Mouse (Mus musculus): ENCODE data around the gene Atp13a3. TPM values are rescaled to one million over a fixed set of nuclear protein-coding genes. Genes with fewer than 3 reads are reported as not detected.

Atp13a3 gene
- polyA plus RNA-seq, 1 experiment from 2014 or later = 13.3 TPM

DNA sequence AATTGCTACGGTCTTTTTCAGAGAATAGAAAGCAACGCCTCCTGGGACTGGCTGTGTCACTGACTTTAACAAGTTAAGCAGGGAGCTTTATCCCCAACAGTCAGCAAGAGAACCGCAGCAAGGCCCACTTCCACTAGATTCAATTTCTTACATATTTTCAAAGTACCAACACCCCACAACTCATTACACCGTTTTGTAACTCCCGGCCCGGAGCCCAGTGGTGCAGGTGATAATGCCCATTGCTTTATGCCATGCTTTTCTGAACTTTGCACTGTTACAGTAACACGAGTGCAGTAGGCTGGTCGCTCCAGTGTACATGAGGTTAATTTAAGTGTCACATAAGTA lies 95.6 kb downstream of the Atp13a3 start:
- Histone ChIP-seq H3K36me3 (replicated peaks; ENCODE audit: control insufficient read depth, insufficient read depth, low read depth, low read length) (no peaks in the 10 kb centered on the region), H3K9me3 (replicated peaks; ENCODE audit: control insufficient read depth, low read length) (no peaks in the 10 kb centered on the region), H3K9ac (replicated peaks; ENCODE audit: low read length) (no peak overlapping the region), H3K27ac (replicated peaks; ENCODE audit: low read depth, low read length) (no peak overlapping the region), H3K4me3 (ENCODE audit: low read depth, low read length) (0 out of 2 replicates have a peak overlapping the region, but pooled peaks have one; percentile 6), H3K27me3 (ENCODE audit: control insufficient read depth, insufficient read depth, low read length) (peaks cover 33% of the 10 kb centered on the region), H3K4me2 (ENCODE audit: low read depth, low read length) (no peak overlapping the region), H3K4me1 (ENCODE audit: control insufficient read depth, insufficient read depth, low read length) (peaks cover 6% of the 10 kb centered on the region)
- 46% methylated on average over 8 of the region's 8 CpGs for WGBS
- DNase-seq (ENCODE audit: low spot score) (no peak), ATAC-seq (replicated peaks; ENCODE audit: insufficient number of reproducible peaks, low FRiP score, low TSS enrichment, low read depth) (no peak)

DNA sequence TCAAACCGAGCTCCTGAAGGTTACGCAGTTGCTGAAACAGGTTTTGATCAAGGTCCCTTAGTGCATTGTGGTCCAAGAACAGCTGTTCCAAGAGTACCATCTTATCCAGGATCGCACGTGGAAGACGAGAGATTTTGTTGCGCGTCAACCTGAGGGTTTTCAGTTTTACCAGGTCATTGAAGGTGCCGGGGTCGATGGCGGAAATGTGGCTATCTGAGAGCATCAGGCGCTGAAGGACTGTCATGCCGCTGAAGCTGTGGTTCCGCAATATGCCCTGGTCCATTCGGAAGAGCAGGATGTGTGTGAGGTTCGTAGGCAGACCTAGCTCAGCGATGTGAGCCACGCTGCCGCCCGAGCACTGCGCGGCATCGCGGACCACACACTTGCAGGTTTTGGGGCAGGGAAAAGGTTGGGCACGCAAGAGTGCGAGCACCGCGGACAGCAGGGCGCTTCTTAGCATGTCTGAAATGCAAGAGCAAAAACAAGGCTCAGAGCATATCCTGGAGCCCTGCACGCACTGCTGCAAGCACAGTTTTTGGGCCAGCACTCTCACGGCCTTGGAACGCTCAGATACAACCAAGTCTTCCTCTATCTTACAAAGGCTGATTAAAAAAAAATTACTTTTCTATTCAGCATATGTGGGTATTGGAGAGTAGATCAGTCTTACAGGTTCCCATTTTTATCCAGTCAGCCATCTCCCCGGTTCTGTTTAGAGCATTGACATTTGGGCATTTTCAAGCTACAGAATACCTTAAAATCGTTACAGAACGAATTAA lies 96.2 kb downstream of the Atp13a3 start:
- Histone ChIP-seq H3K4me1 (ENCODE audit: control insufficient read depth, insufficient read depth, low read length) (peaks cover 6% of the 10 kb centered on the region), H3K9me3 (replicated peaks; ENCODE audit: control insufficient read depth, low read length) (no peaks in the 10 kb centered on the region), H3K4me3 (ENCODE audit: low read depth, low read length) (peak overlapping the region; percentile 57), H3K36me3 (replicated peaks; ENCODE audit: control insufficient read depth, insufficient read depth, low read depth, low read length) (no peaks in the 10 kb centered on the region), H3K4me2 (ENCODE audit: low read depth, low read length) (peak overlapping the region; percentile 99), H3K27ac (replicated peaks; ENCODE audit: low read depth, low read length) (no peak overlapping the region), H3K27me3 (ENCODE audit: control insufficient read depth, insufficient read depth, low read length) (peaks cover 33% of the 10 kb centered on the region), H3K9ac (replicated peaks; ENCODE audit: low read length) (no peak overlapping the region)
- WGBS = 6% methylated on average over 34 of the region's 34 CpGs
- DNase-seq (ENCODE audit: low spot score) (peak; percentile 42), ATAC-seq (replicated peaks; ENCODE audit: insufficient number of reproducible peaks, low FRiP score, low TSS enrichment, low read depth) (no peak)

DNA sequence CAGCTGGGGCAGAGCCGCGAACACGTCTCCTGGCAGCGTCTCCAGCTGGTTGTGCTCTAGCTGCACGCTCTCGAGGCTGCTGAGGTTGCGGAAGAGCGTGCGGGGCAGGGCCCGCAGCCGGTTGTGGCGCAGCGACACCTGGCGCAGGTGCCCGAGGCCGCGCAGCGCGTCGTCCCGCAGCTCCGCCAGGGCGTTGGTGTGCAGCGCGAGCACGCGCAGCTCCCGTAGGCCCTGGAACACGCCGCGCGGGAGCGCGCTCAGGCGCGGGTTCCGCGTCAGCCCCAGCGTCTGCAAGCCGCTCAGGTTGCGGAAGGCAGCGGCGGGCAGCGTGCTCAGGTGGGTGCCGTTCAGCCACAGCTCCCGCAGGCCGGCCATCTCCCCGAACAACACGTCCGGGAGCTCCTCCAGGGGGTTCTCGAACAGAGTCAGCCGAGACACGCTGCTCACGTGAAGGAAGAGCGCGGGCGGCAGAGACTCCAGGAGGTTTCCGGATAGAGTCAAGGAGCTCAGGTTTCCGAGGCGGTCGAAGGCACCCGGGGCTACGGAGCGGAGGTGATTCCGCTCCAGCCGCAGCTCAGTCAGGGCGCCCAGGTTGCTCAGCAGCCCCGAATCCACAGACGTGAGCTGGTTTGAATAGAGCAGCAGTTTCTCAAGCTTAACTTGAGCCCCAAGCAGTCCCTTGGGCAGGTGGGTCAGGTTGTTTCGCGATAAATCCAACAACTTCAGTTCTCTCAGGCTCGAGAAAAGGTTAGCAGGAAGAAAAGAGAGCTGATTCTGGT lies 97.0 kb downstream of the Atp13a3 start:
- H3K9me3 ChIP-seq (replicated peaks; ENCODE audit: control insufficient read depth, low read length) = no peaks in the 10 kb centered on the region
- peaks cover 33% of the 10 kb centered on the region for H3K27me3 ChIP-seq (ENCODE audit: control insufficient read depth, insufficient read depth, low read length)
- peak; percentile 65 for DNase-seq (ENCODE audit: low spot score)
- no peak overlapping the region for H3K27ac ChIP-seq (replicated peaks; ENCODE audit: low read depth, low read length)
- H3K9ac ChIP-seq (replicated peaks; ENCODE audit: low read length) = peak overlapping the region; percentile 59
- H3K4me3 ChIP-seq (ENCODE audit: low read depth, low read length) = peak overlapping the region; percentile 57
- H3K36me3 ChIP-seq (replicated peaks; ENCODE audit: control insufficient read depth, insufficient read depth, low read depth, low read length) = no peaks in the 10 kb centered on the region
- under 1% methylated on average over 70 of the region's 72 CpGs for WGBS
- peak overlapping the region; percentile 99 for H3K4me2 ChIP-seq (ENCODE audit: low read depth, low read length)
- peak; percentile 71; the same call in 1 of the 2 replicates for ATAC-seq (replicated peaks; ENCODE audit: insufficient number of reproducible peaks, low FRiP score, low TSS enrichment, low read depth)
- peaks cover 6% of the 10 kb centered on the region for H3K4me1 ChIP-seq (ENCODE audit: control insufficient read depth, insufficient read depth, low read length)

DNA sequence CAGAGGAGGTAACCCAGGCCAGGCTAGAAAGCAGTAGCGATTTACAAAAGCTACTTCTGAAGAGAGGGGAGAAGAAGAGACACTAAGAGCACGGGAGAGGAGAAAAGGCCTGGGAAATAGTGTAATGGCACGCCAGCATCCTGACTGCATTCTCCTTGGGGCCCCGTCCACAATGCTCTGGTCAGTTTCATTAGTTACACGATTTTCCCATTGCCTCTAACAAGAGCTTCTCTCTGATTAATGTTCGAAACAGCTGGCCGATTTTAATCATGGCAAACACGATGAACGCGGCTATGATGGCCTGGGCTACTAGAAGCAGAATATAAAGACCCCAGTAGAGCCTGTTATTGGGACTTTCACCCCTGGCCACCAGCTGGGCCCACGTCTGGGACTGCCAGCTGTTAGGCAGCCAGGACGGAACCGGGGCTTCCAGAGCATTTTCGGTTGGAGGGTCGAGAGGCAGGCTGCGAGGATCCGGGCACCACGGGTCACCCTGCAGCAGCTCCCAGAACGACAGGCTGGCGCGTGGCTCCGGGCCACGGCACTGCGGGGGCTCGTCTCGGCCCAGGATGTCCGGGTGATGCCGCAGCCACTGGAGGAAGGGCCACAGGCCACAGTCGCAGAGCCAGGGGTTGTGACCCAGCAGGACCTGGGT lies 97.7 kb downstream of the Atp13a3 start:
- Histone ChIP-seq H3K9me3 (replicated peaks; ENCODE audit: control insufficient read depth, low read length) (no peaks in the 10 kb centered on the region), H3K4me2 (ENCODE audit: low read depth, low read length) (peak overlapping the region; percentile 99), H3K4me1 (ENCODE audit: control insufficient read depth, insufficient read depth, low read length) (peaks cover 6% of the 10 kb centered on the region), H3K36me3 (replicated peaks; ENCODE audit: control insufficient read depth, insufficient read depth, low read depth, low read length) (no peaks in the 10 kb centered on the region), H3K27me3 (ENCODE audit: control insufficient read depth, insufficient read depth, low read length) (peaks cover 33% of the 10 kb centered on the region), H3K9ac (replicated peaks; ENCODE audit: low read length) (peak overlapping the region; percentile 59), H3K27ac (replicated peaks; ENCODE audit: low read depth, low read length) (no peak overlapping the region), H3K4me3 (ENCODE audit: low read depth, low read length) (peak overlapping the region; percentile 57)
- no peak for ATAC-seq (replicated peaks; ENCODE audit: insufficient number of reproducible peaks, low FRiP score, low TSS enrichment, low read depth)
- WGBS = 14% methylated on average over 29 of the region's 29 CpGs
- DNase-seq (ENCODE audit: low spot score) = peak; percentile 19

DNA sequence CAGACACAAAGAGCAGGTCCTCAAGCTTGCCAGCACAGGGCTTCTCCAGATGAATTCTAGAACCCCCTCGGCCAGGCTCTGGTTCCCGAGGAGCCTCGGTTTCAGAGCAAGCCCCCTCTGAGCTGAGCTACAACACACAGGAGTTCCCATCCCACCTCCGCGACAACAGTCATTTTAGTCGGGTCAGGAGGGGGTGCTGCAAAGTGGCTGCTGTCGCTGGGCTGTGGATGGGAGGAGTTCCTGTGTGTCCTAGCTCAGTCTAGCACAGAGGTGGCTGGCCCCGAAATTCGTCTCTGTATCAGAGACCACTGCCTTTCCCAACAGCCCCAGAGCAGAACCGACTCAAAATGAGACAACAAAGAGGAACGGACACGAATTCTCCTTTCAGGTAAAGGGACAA lies 98.5 kb downstream of the Atp13a3 start:
- ATAC-seq (replicated peaks; ENCODE audit: insufficient number of reproducible peaks, low FRiP score, low TSS enrichment, low read depth) (no peak), DNase-seq (ENCODE audit: low spot score) (no peak)
- Histone ChIP-seq H3K27me3 (ENCODE audit: control insufficient read depth, insufficient read depth, low read length) (peaks cover 33% of the 10 kb centered on the region), H3K9ac (replicated peaks; ENCODE audit: low read length) (no peak overlapping the region), H3K36me3 (replicated peaks; ENCODE audit: control insufficient read depth, insufficient read depth, low read depth, low read length) (no peaks in the 10 kb centered on the region), H3K9me3 (replicated peaks; ENCODE audit: control insufficient read depth, low read length) (no peaks in the 10 kb centered on the region), H3K27ac (replicated peaks; ENCODE audit: low read depth, low read length) (no peak overlapping the region), H3K4me2 (ENCODE audit: low read depth, low read length) (no peak overlapping the region), H3K4me3 (ENCODE audit: low read depth, low read length) (no peak overlapping the region), H3K4me1 (ENCODE audit: control insufficient read depth, insufficient read depth, low read length) (peaks cover 6% of the 10 kb centered on the region)
- WGBS = 50% methylated on average over 12 of the region's 12 CpGs

DNA sequence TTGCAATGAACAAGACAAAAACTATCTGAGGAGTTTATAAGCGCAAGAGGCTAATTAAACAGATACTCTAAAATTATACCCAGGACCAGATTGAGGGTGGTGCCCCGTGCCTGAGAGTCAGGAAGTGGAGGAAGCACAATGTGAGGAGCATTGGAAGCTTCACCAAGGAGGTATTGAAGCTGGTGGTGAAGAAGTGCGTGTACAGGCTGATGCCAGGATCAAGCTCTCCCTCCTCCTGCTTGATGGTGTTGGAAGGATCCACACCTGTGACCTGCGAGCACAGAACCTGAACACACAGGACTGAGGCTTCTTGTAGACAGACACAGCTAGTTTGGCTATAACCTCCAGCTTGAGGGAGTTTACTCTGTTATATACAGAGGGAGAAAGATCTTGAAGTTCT lies 99.7 kb downstream of the Atp13a3 start:
- 87% methylated on average over 4 of the region's 4 CpGs for WGBS
- DNase-seq (ENCODE audit: low spot score) (no peak), ATAC-seq (replicated peaks; ENCODE audit: insufficient number of reproducible peaks, low FRiP score, low TSS enrichment, low read depth) (no peak)
- no peaks in the 10 kb centered on the region for H3K9me3 ChIP-seq (replicated peaks; ENCODE audit: control insufficient read depth, low read length)
- no peak overlapping the region for H3K27ac ChIP-seq (replicated peaks; ENCODE audit: low read depth, low read length)
- H3K27me3 ChIP-seq (ENCODE audit: control insufficient read depth, insufficient read depth, low read length) = peaks cover 33% of the 10 kb centered on the region
- no peaks in the 10 kb centered on the region for H3K36me3 ChIP-seq (replicated peaks; ENCODE audit: control insufficient read depth, insufficient read depth, low read depth, low read length)
- no peak overlapping the region for H3K4me3 ChIP-seq (ENCODE audit: low read depth, low read length)
- H3K4me2 ChIP-seq (ENCODE audit: low read depth, low read length) = no peak overlapping the region
- no peak overlapping the region for H3K9ac ChIP-seq (replicated peaks; ENCODE audit: low read length)
- H3K4me1 ChIP-seq (ENCODE audit: control insufficient read depth, insufficient read depth, low read length) = peaks cover 6% of the 10 kb centered on the region

DNA sequence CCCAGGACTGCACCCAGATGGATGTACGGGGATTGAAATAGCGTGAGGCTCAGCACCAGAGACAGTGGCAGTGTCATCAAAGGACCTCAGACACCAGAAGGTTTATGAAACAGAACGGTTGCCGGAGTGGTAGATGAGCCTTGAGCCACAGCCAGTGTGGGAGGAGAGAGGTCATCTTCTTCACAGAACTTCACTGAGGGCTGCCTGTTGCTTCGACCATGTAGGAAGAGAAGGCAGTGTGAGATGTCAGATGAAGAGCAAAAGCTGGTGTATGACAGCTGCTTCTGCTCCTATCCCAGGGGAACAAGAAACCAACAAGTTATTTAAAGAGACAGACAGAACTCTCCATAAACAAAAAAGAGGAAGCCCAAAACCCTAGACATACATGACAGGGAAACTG lies 101.5 kb downstream of the Atp13a3 start:
- H3K36me3 ChIP-seq (replicated peaks; ENCODE audit: control insufficient read depth, insufficient read depth, low read depth, low read length) = no peaks in the 10 kb centered on the region
- no peak for DNase-seq (ENCODE audit: low spot score)
- no peak overlapping the region for H3K4me3 ChIP-seq (ENCODE audit: low read depth, low read length)
- no peak overlapping the region for H3K9ac ChIP-seq (replicated peaks; ENCODE audit: low read length)
- no peaks in the 10 kb centered on the region for H3K9me3 ChIP-seq (replicated peaks; ENCODE audit: control insufficient read depth, low read length)
- H3K4me1 ChIP-seq (ENCODE audit: control insufficient read depth, insufficient read depth, low read length) = peaks cover 6% of the 10 kb centered on the region; the same call in 1 of the 2 replicates
- H3K27me3 ChIP-seq (ENCODE audit: control insufficient read depth, insufficient read depth, low read length) = peaks cover 19% of the 10 kb centered on the region
- H3K4me2 ChIP-seq (ENCODE audit: low read depth, low read length) = no peak overlapping the region
- ATAC-seq (replicated peaks; ENCODE audit: insufficient number of reproducible peaks, low FRiP score, low TSS enrichment, low read depth) = no peak
- no peak overlapping the region for H3K27ac ChIP-seq (replicated peaks; ENCODE audit: low read depth, low read length)
- WGBS = 73% methylated on average over 5 of the region's 5 CpGs
